Mouse (Mus musculus) kidney, adult 2 months (tissue): ENCODE results near the gene Zfp385c.

ENCODE experiments used
- CTCF ChIP-seq: fragments of 200-500 bp; conservative IDR thresholded peaks from 2 replicates; pipeline ENCODE4 v1.5.1; 2011; ENCODE audit warnings: low read depth, mild to moderate bottlenecking, control low read depth, low read length, moderate library complexity, mixed read lengths; ENCODE audit not compliant: insufficient read depth, insufficient read length
- POLR2A ChIP-seq: fragments of 200-500 bp; IDR thresholded peaks from one replicate; pipeline ENCODE4 v1.6.1; 2011; ENCODE audit warnings: low read depth, low read length, control low read depth

- no peak for TF ChIP-seq CTCF
- no peak for TF ChIP-seq POLR2A
Observed at GRCm38 (mm10) chr11:100719893-100720292, 27.6 kb upstream of the Zfp385c start.
